Mouse (Mus musculus): ENCODE measurements around the gene Olfr1230. TPM values are rescaled to one million over a fixed set of nuclear protein-coding genes. Genes with fewer than 3 reads are reported as not detected.

The Olfr1230 gene
- not detected for polyA plus RNA-seq (2017; shearing (Covaris generic))

GRCm38 (mm10) chr2:89297168-89297567 is at the start of gene Olfr1230:
Olfr1230 (minus strand) TSS chr2:89297268.

GRCm38 (mm10) chr2:89342298-89342697 is 45.2 kb upstream of the Olfr1230 start, which contains the start of gene Olfr1233:
Olfr1233 (minus strand) TSS chr2:89342398.

GRCm38 (mm10) chr2:89329575-89329974 is 32.5 kb upstream of the Olfr1230 start, which contains the start of gene Olfr1232:
Olfr1232 (minus strand) TSS chr2:89329675.

GRCm38 (mm10) chr2:89306974-89307373 is 9.9 kb upstream of the Olfr1230 start, which contains the start of gene Olfr1231:
Olfr1231 (minus strand) TSS chr2:89307074.

GRCm38 (mm10) chr2:89287914-89288313 is 9.2 kb downstream of the Olfr1230 start, which contains the start of gene Olfr1229:
Olfr1229 (minus strand) TSS chr2:89288014.

GRCm38 (mm10) chr2:89253962-89254361 is 43.1 kb downstream of the Olfr1230 start, which contains the start of gene Olfr1228:
Olfr1228 (minus strand) TSS chr2:89254062.

Other genes starting within 250 kb of the Olfr1230 start
- gene Olfr1218, start 236.1 kb downstream of the Olfr1230 start, polyA plus RNA-seq (2017; shearing (Covaris generic)) = not detected
- not detected for gene Olfr1219, start 213.8 kb downstream of the Olfr1230 start, polyA plus RNA-seq (2017; shearing (Covaris generic))
- 0.09 TPM for gene Olfr1220, start 190.4 kb downstream of the Olfr1230 start, polyA plus RNA-seq (2017; shearing (Covaris generic))
- not detected for gene Olfr1221, start 180.0 kb downstream of the Olfr1230 start, polyA plus RNA-seq (2017; shearing (Covaris generic))
- not detected for gene Olfr1222, start 164.2 kb downstream of the Olfr1230 start, polyA plus RNA-seq (2017; shearing (Covaris generic))
- not detected for gene Olfr1223, start 145.7 kb downstream of the Olfr1230 start, polyA plus RNA-seq (2017; shearing (Covaris generic))
- not detected for gene Olfr1224-ps1, start 133.2 kb downstream of the Olfr1230 start, polyA plus RNA-seq (2017; shearing (Covaris generic))
- gene Olfr1225, start 122.6 kb downstream of the Olfr1230 start, polyA plus RNA-seq (2017; shearing (Covaris generic)) = not detected
- gene Olfr1226, start 97.2 kb downstream of the Olfr1230 start, polyA plus RNA-seq (2017; shearing (Covaris generic)) = not detected
- not detected for gene Olfr1228, start 43.2 kb downstream of the Olfr1230 start, polyA plus RNA-seq (2017; shearing (Covaris generic))
- 0.11 TPM for gene Olfr1229, start 9.3 kb downstream of the Olfr1230 start, polyA plus RNA-seq (2017; shearing (Covaris generic))
- not detected for gene Olfr1231, start 9.8 kb upstream of the Olfr1230 start, polyA plus RNA-seq (2017; shearing (Covaris generic))
- not detected for gene Olfr1232, start 32.4 kb upstream of the Olfr1230 start, polyA plus RNA-seq (2017; shearing (Covaris generic))
- gene Olfr1233, start 45.1 kb upstream of the Olfr1230 start, polyA plus RNA-seq (2017; shearing (Covaris generic)) = not detected
- not detected for gene Olfr1234, start 67.6 kb upstream of the Olfr1230 start, polyA plus RNA-seq (2017; shearing (Covaris generic))
- 0.07 TPM for gene Olfr1238, start 112.4 kb upstream of the Olfr1230 start, polyA plus RNA-seq (2017; shearing (Covaris generic))
- gene Olfr1239, start 123.1 kb upstream of the Olfr1230 start, polyA plus RNA-seq (2017; shearing (Covaris generic)) = not detected
- gene Olfr1240, start 145.7 kb upstream of the Olfr1230 start, polyA plus RNA-seq (2017; shearing (Covaris generic)) = not detected
- not detected for gene Olfr1241, start 189.9 kb upstream of the Olfr1230 start, polyA plus RNA-seq (2017; shearing (Covaris generic))
- gene Olfr1242, start 201.1 kb upstream of the Olfr1230 start, polyA plus RNA-seq (2017; shearing (Covaris generic)) = not detected
- gene Olfr1243, start 234.2 kb upstream of the Olfr1230 start, polyA plus RNA-seq (2017; shearing (Covaris generic)) = not detected

Data from effector memory CD4-positive, alpha-beta T cell, adult 5 months (primary cell).